Mouse (Mus musculus): Measurements from ENCODE around the gene Ttf2.

Gene Ttf2

DNA sequence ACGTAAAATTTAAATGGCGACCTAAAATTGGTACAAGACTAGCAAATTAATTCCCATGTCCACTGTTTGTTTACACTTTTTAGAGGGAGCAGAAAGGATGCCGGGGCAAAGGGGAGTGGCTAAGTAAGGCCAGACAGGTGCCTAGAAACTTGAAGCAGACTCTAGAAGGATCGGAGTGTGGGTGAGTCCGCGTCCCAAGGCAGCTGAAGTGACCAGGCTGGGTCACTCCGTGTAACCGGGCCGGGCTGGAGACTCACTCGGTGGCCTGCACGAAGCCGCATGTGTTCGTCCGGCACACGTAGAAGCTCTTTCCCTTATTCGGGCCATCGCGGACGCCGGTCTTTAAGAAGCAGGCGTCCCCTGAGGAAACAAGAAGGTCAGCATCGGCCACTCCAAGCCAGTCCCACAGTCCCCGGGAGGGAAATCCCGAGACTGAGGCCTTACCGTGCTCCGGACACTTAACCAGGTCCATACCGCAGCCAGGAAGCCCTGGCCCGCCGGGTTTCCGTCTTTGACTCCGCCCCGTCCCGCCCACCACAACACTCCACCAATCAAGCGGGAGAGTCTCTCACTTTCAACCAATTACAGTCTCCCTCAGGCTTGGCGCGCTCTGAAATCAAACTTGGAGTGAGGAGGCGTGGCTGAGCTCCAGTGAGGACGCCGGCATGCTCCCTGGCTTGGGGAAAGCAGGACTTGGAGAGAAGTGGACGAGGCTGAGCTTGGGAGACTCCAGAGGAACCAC lies at the start of gene Ttf2:
TSS of gene Ttf2 (minus strand) at position 488 of the 742 bp plus-strand sequence.
- DNase-seq, result peak; percentile 97

- DNase-seq, result no peak
These were observed 49.0 kb upstream of the Ttf2 start for GRCm38 (mm10) chr3:101018494-101018893.

GRCm38 (mm10) chr3:101016050-101016449 lies 46.6 kb upstream of the Ttf2 start:
- no peak for DNase-seq

DNA sequence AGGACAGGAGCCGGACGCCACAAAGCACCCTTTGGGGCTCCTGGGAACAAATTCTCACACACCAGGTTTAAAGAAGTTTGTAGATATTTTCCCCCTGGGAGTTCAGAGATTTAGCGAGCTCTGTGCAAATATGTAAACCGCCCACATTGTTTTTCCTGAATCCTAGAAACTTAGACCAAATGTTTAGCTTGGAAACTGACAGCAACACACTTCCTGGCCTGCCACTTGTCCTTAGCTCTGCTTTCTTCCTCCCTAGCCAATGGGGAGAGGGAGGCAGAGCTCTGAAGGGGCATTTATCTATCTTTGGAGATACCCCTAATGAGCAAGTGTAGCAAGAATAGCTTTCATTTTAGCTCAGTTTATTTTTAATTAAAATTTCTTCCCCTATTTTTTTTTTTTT lies 45.8 kb upstream of the Ttf2 start:
- no peak for DNase-seq

DNA sequence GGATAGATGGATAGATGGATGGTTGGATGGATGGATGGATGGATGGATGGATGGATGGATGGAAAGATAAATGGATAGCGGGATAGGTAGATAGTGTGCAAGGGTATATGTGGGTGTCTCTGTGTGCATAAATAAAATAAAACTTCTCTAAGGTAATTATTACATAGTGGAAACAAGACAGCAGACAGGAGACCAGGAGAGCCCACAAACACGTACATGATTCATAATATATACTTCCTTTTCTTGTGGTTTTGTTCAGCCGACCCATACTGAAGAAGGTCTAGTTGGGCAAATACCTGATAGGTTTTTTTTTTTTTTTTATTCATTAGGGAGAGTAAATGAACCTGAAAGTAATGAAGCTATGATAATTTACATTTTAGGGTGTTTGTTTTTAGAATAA lies 44.1 kb upstream of the Ttf2 start:
- DNase-seq, result no peak

DNA sequence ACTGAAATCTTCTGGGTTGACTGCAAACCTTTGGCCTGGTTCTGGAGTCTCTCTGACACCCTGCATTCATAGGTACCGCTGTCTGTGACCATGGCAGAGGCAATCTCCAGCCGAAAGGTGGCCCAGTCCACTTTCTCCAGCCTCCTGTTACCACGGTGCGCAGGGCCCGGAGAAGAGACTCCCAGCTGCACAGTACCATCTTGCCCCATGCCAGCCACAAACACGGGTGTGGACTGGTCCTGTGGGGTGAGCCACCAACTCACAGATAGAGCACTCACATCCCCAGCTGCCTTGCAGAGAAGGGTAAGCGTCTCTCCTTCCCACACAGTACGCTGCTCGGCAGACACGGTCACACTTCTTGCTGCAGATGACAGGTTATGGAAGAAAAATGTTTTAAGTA lies 43.5 kb upstream of the Ttf2 start:
- no peak for DNase-seq

- no peak for DNase-seq
These were observed 43.1 kb upstream of the Ttf2 start for GRCm38 (mm10) chr3:101012597-101012996.

DNA sequence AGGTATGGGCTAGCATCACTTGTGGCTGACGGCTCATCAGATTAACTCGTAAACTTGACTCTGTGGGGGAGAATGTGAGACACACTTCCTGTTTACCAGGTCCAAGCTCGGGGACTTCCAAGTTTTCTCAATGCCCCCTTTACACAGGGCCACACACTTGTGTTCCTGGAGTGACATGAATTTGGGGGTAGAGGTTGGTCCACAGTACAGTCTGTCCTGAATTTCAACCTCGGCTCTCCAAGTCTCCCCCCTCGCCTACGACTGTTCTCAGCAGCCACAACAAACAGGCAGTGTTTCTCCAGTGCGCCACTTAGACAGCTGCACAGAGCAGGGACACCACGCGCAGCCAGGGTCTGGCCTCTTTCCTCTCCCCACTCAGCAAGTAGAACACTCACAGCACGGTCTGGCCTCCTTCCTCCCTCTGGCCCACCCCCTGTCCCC lies 42.7 kb upstream of the Ttf2 start:
- DNase-seq, result peak; percentile 60

DNA sequence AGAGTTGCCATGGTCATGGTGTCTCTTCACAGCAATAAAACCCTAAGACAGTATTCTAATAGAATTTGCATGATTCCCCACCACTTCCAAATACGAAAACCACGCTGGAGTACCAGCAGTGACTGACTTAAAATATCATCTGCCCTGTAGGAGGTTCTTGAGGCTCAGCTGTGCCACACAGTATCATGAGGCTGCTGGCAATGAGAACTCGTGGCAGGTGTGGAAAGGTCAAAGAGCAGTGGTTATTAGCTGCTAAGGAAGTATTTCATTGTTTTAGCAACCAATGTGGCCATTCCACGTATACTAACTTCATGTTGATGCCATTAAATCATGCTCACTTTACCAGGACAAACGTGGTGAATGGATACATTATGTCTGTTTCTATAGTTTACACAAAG lies 41.7 kb upstream of the Ttf2 start:
- no peak for DNase-seq

- DNase-seq, result no peak
These were observed 41.2 kb upstream of the Ttf2 start for GRCm38 (mm10) chr3:101010589-101011202.

- no peak for DNase-seq
These were observed 37.8 kb upstream of the Ttf2 start for GRCm38 (mm10) chr3:101007112-101007782.

GRCm38 (mm10) chr3:101005392-101005791 lies 35.9 kb upstream of the Ttf2 start:
- no peak for DNase-seq

GRCm38 (mm10) chr3:101003575-101004356 lies 34.3 kb upstream of the Ttf2 start:
- DNase-seq, result no peak

GRCm38 (mm10) chr3:100999732-101000131 lies 30.3 kb upstream of the Ttf2 start:
- DNase-seq, result no peak

GRCm38 (mm10) chr3:100998904-100999340 lies 29.5 kb upstream of the Ttf2 start:
- peak; percentile 87 for DNase-seq

DNA sequence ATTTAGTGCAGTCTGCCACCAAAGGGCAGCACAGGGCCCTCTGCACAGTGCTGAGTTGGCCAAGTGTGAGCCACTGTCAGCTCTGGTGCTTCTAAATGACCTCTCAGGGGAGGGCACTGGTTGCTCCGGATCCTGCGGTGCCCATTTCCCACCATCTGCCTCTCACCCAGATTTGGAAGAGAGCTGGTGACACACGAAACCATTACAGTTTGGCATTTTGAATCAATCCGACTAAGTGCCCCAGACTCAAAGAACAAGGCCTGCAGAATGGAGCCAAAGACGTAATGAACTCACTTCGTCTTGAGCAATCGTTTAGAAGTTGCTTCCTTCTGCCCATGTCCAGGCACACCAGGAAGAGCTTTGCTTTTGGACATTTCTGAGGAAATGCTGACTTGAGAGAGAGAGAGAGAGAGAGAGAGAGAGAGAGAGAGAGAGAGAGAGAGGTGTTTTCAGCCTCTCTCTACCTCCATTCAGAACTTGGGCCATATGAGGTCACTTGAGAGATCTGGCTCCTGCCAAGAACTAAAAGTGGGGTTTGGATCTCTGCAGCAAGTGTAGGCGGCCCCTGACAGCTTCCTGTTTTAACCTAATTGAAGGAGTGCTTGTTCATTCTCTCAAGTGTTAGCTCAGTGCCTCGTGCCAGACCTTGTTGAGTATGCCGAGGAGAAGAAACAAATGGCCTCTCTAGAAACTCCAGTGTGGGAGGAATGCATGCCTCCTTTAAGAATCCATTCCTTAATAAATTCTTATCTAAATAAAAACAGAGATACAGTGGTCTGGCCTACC lies 28.5 kb upstream of the Ttf2 start:
- DNase-seq, result peak; percentile 86

DNA sequence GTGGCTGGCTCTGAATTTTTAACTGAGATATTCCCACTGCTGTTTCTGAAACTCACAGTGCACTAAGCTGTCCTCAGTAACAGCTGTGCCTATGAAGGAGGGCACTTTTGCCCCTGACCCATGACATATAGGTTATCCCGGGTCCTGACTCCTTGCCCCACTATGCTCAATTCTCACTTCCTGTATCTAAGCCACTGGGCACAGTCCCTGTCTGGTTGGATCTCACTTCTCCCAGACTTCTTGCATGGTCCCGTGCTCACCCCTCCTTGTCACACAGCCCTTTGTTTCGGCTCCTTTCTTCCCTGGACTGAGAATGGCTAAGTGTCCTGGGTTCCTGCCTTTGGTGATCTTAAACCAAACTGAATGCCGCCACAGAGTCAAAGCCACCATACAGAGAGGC lies 24.8 kb upstream of the Ttf2 start:
- no peak for DNase-seq

DNA sequence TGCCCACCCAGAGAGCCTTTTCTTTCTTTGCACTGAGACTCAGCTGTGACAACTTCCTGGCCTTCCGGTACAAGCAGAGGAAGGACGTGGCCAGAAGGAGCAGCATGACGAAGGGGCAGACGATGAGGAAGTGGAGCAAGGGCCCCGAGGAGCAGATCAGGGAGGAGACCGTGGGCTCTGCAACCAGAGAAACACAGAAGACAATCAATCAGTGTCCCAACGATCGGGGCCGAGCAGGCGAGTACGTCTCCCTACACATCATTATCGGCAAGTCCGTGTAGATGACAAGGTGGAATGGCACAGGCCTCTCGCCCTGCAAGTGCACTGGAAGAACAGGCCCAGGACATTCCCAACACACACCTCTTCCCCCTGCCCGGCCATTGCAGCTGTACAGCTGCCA lies 24.3 kb upstream of the Ttf2 start:
- DNase-seq, result peak; percentile 59

DNA sequence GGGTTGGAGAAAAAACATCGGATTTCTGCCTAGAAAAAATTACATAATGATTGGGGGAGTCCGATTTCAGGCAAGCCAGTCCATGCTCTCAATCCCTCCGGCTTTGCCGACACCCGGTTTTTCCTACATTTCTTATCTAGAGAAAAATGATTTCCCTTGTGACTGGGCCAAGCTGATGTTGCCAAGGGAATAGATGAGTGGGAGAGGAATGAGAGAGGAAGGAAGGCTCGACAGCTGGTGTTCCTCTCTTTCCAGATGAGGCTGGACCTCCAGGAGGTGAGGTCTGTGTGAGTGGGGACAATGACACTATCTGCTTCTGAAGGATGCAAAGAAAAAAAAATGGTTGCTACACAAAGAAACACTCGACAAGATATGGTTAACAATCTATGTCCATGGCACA lies 23.7 kb upstream of the Ttf2 start:
- no peak for DNase-seq

GRCm38 (mm10) chr3:100990231-100990630 lies 20.8 kb upstream of the Ttf2 start:
- no peak for DNase-seq

- no peak for DNase-seq
These were observed 20.0 kb upstream of the Ttf2 start for GRCm38 (mm10) chr3:100989417-100989816.

- DNase-seq, result no peak
These were observed 9.8 kb upstream of the Ttf2 start for GRCm38 (mm10) chr3:100979290-100979689.

Measured in lung, postnatal 10 days (tissue).